Mouse (Mus musculus) ovary, adult 18-20 months (tissue): Measurements from ENCODE around the gene Olfr829.
"Not testable (repeated sequence)": the region's sequence is repeated elsewhere in the genome, so short reads cannot be mapped to it uniquely, and the experiment has no call there.

Source experiments
- DNase-seq: peaks from one replicate; pipeline ENCODE4 v3.0.0; 2022; ENCODE audit warnings: low spot score, mixed read lengths

Olfr829 gene

DNA sequence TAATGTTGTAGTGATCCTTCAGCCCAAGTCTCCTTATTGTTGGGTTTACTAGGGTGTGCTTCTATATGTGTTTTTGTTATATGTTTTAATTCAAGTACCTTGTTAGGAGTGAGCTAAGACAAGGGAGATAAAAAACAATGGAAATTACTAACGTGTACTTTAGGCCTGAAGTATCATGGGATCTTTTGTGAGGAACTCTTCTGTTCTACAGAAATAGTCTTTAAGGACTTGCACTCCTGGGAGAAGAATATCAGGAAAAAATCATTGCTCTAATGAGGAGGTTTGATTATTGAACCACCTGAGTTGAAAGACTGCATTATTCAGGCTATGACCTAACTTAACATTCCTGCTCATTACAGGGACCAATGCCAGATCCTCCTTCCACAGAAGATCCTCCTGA, at the start of gene Olfr829:
Gene Olfr829 (plus strand): TSS at position 301 of the 400 bp plus-strand sequence.
- no peak for DNase-seq

DNA sequence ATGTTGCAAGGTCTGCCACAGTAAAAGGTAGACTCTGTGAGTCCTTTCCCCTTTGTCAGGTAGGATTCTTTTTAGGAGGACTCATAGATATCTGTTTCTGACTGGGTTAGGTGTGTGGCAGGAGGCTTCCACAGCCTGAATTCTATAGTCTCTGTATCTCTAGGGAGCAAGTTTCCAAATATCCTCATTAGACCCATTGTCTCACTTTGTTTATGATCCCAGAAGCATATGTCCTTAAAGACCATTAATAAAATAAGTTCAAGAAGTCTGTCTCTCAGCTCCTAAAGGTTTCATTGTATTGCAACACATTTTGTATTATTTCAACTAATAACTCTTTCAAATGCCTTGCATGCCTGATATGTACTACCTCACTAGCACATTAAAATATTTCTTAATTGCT, 35.3 kb upstream of the Olfr829 start, which contains the start of gene Olfr828:
Gene Olfr828 (minus strand): TSS at position 101 of the 400 bp plus-strand sequence.
- no peak for DNase-seq

DNA sequence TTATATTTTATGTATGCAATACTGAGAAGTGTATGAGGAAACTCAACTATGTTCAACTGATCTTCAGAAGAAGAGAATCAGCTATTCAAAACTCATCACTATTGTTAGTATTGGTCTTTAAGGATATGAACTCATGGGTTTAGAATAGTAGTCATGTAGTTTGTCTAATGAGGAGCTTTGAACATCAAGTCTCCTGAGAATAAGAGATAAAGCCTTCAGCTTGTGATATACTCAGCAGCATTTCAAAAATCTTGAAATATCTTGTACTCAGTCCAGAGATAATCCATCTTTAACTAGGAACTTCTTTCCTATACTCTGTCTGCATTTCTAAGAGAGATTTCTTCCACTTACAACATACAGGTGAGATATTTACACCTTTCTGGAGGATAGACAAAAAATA, 19.7 kb downstream of the Olfr829 start, which contains the start of gene Olfr830:
Gene Olfr830 (plus strand): TSS at position 301 of the 400 bp plus-strand sequence.
- no peak for DNase-seq

DNA sequence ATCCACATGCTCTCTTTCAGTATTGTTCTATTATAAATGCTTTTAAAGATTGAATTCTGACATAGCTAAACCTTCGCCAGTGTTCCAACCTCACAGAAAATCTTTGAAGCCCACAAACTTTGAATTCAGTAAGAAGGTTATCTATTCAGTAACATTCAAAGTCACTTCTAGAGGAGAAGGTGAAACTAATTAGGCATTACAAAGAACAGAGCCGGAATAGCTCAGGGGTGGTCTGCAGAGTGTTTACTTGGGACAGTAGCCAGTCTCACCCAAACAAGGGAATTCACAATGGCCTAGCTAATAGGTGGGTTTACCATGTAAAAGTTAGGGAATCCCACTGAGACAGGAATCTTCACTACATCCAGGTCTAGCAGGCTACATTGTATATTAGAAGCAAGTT, 53.0 kb downstream of the Olfr829 start:
- not testable (repeated sequence) for DNase-seq
